Comparison of ENCODE assay signal across 9 mouse cellular contexts in genomic region chr13:32850668-32851404, GRCm38 (mm10). TPM values are rescaled to one million over a fixed set of nuclear protein-coding genes. Genes with fewer than 3 reads are reported as not detected.
A peak's percentile ranks its signal among the peaks of the same experiment; 100 is the strongest.
DNase-seq lines count a peak whose midpoint lies in the region; ATAC-seq lines count a peak whose summit lies in the region.
"Had no signal": no experiment of that assay in that cellular context is flagged by ENCODE, and none has a peak within 500 bp of the region (broad histone marks: within the 10 kb centered on the region; RNA-seq: fewer than 3 reads in every experiment).

Gene Serpinb1a, minus strand, starts transcription at chr13:32851185.

- H3K36me3 ChIP-seq in embryonic facial prominence, embryonic 14.5 days (ENCODE audit: control insufficient read depth, insufficient read depth, low read length) = no peaks in the 10 kb centered on the region
- H3K36me3 ChIP-seq in liver, embryonic 12.5 days = no peaks in the 10 kb centered on the region
- H3K36me3 ChIP-seq: embryonic facial prominence, embryonic 13.5 days had no signal

- no peaks in the 10 kb centered on the region for H3K27me3 ChIP-seq in embryonic facial prominence, embryonic 14.5 days (replicated peaks; ENCODE audit: control insufficient read depth, insufficient read depth, low read length)
- H3K27me3 ChIP-seq in liver, embryonic 12.5 days (replicated peaks) = no peaks in the 10 kb centered on the region
- H3K27me3 ChIP-seq: embryonic facial prominence, embryonic 13.5 days had no signal

- peak within 1 kb of the TSS; percentile 32; the same call in 1 of the 2 replicates for H3K4me2 ChIP-seq in embryonic facial prominence, embryonic 14.5 days (ENCODE audit: low read depth, low read length)
- H3K4me2 ChIP-seq in liver, embryonic 12.5 days = no peak within 1 kb of the TSS
- H3K4me2 ChIP-seq: embryonic facial prominence, embryonic 13.5 days had no signal

- WGBS in embryonic facial prominence, embryonic 14.5 days = 55% methylated on average over 10 of the region's 10 CpGs
- WGBS in liver, embryonic 12.5 days (ENCODE audit: insufficient replicate concordance) = 48% methylated on average over 10 of the region's 10 CpGs

- H3K4me3 ChIP-seq in embryonic facial prominence, embryonic 14.5 days (ENCODE audit: low read depth, low read length) = no peak within 1 kb of the TSS
- no peak within 1 kb of the TSS for H3K4me3 ChIP-seq in liver, embryonic 12.5 days
- H3K4me3 ChIP-seq: embryonic facial prominence, embryonic 13.5 days had no signal

- no peak within 1 kb of the TSS for H3K9ac ChIP-seq in embryonic facial prominence, embryonic 14.5 days (ENCODE audit: low read depth, low read length)
- no peak within 1 kb of the TSS for H3K9ac ChIP-seq in liver, embryonic 12.5 days
- H3K9ac ChIP-seq: embryonic facial prominence, embryonic 13.5 days had no signal

- H3K4me1 ChIP-seq in embryonic facial prominence, embryonic 14.5 days (ENCODE audit: control insufficient read depth, insufficient read depth, low read length) = no peaks in the 10 kb centered on the region; the same call in 1 of the 2 replicates
- 0 out of 2 replicates have a peak, but pooled peaks cover 4% of the 10 kb centered on the region for H3K4me1 ChIP-seq in liver, embryonic 12.5 days

- H3K27ac ChIP-seq in embryonic facial prominence, embryonic 14.5 days (replicated peaks; ENCODE audit: low read depth, low read length) = no peak within 1 kb of the TSS
- H3K27ac ChIP-seq in liver, embryonic 12.5 days = no peak within 1 kb of the TSS
- H3K27ac ChIP-seq: embryonic facial prominence, embryonic 13.5 days had no signal

- H3K9me3 ChIP-seq in embryonic facial prominence, embryonic 14.5 days (ENCODE audit: control insufficient read depth, low read length) = no peaks in the 10 kb centered on the region
- H3K9me3 ChIP-seq in liver, embryonic 12.5 days (replicated peaks) = no peaks in the 10 kb centered on the region
- H3K9me3 ChIP-seq: embryonic facial prominence, embryonic 13.5 days had no signal

- ATAC-seq in embryonic facial prominence, embryonic 14.5 days (ENCODE audit: low read depth) = peak; percentile 74; the same call in 1 of the 2 replicates
- no peak for ATAC-seq in liver, embryonic 12.5 days

- peak; percentile 83 for DNase-seq in ZHBTc4 (ENCODE audit: low read depth, low spot score)
- peak; percentile 90 for DNase-seq in embryonic facial prominence, embryonic 14.5 days (ENCODE audit: low spot score)
- peak; percentile 75 for DNase-seq in heart, postnatal 4 days
- peak; percentile 82 for DNase-seq in skeletal muscle tissue, adult 2 months (ENCODE audit: low read depth, low spot score)
- no peak for DNase-seq in cerebellum, adult 9-11 months
- DNase-seq in left cerebral cortex, adult 18-20 months (ENCODE audit: low spot score in 2 of 2) = no peak
- no peak for DNase-seq in Muller cell, postnatal 12 days (ENCODE audit: inconsistent ontology term)

RNA-seq across cellular contexts. Expression of gene Serpinb1a, which starts in this region (rescaled TPM):
- polyA plus RNA-seq in embryonic facial prominence, embryonic 14.5 days (2014; fragmentation: Nextera tagmentation; extraction: Ambion mirVana) = 24.2 and 34.9 TPM in 2 replicates
- 10 to 100 TPM; 10.2 to 10.3 TPM for total RNA-seq in heart, postnatal 4 days (2021)
- 10.5 and 11.7 TPM in 2 replicates for polyA plus RNA-seq in liver, embryonic 12.5 days (2016; fragmentation: Nextera tagmentation; extraction: Ambion mirVana)
- 1 to 10 TPM; 4.9 to 6.4 TPM for total RNA-seq in left cerebral cortex, adult 18-20 months (2021)

Comparison
In these comparisons a context has a peak if more than half of its experiments do, and no peak if none do; other contexts are left out.
1. DNase-seq: peak in ZHBTc4 (single experiment), embryonic facial prominence, embryonic 14.5 days (single experiment), heart, postnatal 4 days (single experiment) and skeletal muscle tissue, adult 2 months (single experiment); none in cerebellum, adult 9-11 months (single experiment), left cerebral cortex, adult 18-20 months (0 of 2) and Muller cell, postnatal 12 days (single experiment).